Mouse (Mus musculus) lung, embryonic 16.5 days (tissue): Measurements from ENCODE around the gene Asgr1. TPM values are rescaled to one million over a fixed set of nuclear protein-coding genes. Genes with fewer than 3 reads are reported as not detected.

ENCODE experiments used
- ATAC-seq: fragments of 200-750 bp; cut with Nextera tagmentation; 2 replicates; pipeline ENCODE4 v1.8.0; 2017; ENCODE audit warnings: low read depth, mild to moderate bottlenecking, moderate library complexity
- H3K27ac ChIP-seq: fragments of 300-500 bp; sonication (generic); 2 replicates; pipeline ENCODE4 v1.5.1; 2014; ENCODE audit warnings: mild to moderate bottlenecking, control low read depth, low read length
- H3K27me3 ChIP-seq: fragments of 300-500 bp; sonication (generic); 2 replicates; pipeline ENCODE4 v1.6.1; 2014; ENCODE audit warnings: low read depth, low read length, mixed read lengths; ENCODE audit not compliant: control insufficient read depth, insufficient read depth
- H3K36me3 ChIP-seq: fragments of 300-500 bp; sonication (generic); 2 replicates; pipeline ENCODE4 v1.6.1; 2014; ENCODE audit warnings: low read length; ENCODE audit not compliant: control insufficient read depth, insufficient read depth
- H3K4me1 ChIP-seq: fragments of 300-500 bp; sonication (generic); replicated peaks from 2 replicates; pipeline ENCODE4 v1.6.1; 2014; ENCODE audit warnings: low read length, mixed read lengths; ENCODE audit not compliant: control insufficient read depth, insufficient read depth
- H3K4me2 ChIP-seq: fragments of 300-500 bp; sonication (generic); 2 replicates; pipeline ENCODE4 v1.6.1; 2014; ENCODE audit warnings: low read depth, low read length, control low read depth
- H3K4me3 ChIP-seq: fragments of 300-500 bp; sonication (generic); 2 replicates; pipeline ENCODE4 v1.5.1; 2014; ENCODE audit warnings: mild to moderate bottlenecking, low read length, control low read depth
- H3K9ac ChIP-seq: fragments of 300-500 bp; sonication (generic); 2 replicates; pipeline ENCODE4 v1.6.1; 2014; ENCODE audit warnings: low read length, control low read depth
- H3K9me3 ChIP-seq: fragments of 300-500 bp; sonication (generic); 2 replicates; pipeline ENCODE4 v1.6.1; 2016; ENCODE audit warnings: low read length; ENCODE audit not compliant: control insufficient read depth
- WGBS: fragments of 180-500 bp; shearing (Covaris S2); extraction: QIAGEN DNeasy Blood & Tissue Kit; methylation state at CpG from one replicate; pipeline ENCODE4 v1.1.7; 2014; 5-methylcytosine and 5-hydroxymethylcytosine counted together
- microRNA counts: library from miRNA; unstranded; fragments of <30 nt; microRNA quantifications from one replicate; lab custom pipeline; 2016
- microRNA-seq: library from miRNA; unstranded; fragments of <30 nt; microRNA quantifications from one replicate; pipeline ENCODE4, GENCODE M21; 2016
- polyA plus RNA-seq: library from polyadenylated mRNA; unstranded; fragments of >200 nt; fragmentation: Nextera tagmentation; extraction: Ambion mirVana; gene quantifications from 2 replicates; pipeline ENCODE4 v1.2.1, GENCODE M21; 2015

Asgr1 gene
- polyA plus RNA-seq, 1 experiment from 2014 or later = not detected

DNA sequence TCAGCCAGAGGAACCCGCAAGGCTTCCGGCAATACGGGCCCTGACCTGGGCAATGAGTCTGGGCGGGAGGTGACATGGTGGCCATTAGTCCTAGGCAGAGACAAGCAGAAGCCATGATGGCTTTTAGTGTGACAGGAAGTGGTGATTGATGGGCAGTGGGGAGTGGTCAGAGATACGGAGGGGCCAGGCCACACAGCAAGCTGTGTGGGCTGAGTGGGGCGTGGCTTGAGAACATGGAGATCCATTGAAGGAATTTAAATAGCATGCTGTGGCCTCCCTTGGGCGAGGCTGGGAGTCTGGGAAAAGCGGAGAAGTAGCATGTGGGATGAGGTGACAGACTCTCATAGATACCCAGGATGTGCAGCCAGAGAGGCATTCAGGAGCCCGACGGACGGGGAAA lies 43.5 kb downstream of the Asgr1 start:
- no peak overlapping the region for H3K27ac ChIP-seq
- 44% methylated on average over 11 of the region's 11 CpGs for WGBS
- H3K27me3 ChIP-seq = no peaks in the 10 kb centered on the region
- H3K4me3 ChIP-seq = no peak overlapping the region
- no peaks in the 10 kb centered on the region for H3K4me1 ChIP-seq
- no peak; the same call in 1 of the 2 replicates for ATAC-seq
- H3K36me3 ChIP-seq = no peaks in the 10 kb centered on the region
- H3K4me2 ChIP-seq = no peak overlapping the region
- H3K9ac ChIP-seq = no peak overlapping the region
- H3K9me3 ChIP-seq = no peaks in the 10 kb centered on the region

DNA sequence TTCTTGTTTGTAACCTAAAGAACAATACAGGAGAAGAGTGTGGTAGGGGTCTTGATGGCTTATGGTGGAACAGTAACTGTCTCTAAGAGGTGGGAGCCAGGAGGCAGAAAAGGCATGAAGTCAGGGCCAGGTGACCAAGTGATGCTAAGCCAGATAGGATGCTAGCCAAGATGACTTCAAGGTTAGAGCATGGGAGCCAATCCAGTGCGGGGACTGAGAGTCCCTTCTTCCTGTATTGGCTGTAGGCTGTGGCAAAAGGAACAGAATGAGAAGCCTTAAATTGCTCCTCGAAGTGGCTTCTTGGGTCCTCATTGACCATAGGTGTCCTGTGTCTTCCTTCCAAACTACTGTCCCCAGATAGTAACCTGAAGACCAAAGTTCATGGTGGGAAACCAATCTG lies 45.2 kb downstream of the Asgr1 start:
- H3K4me3 ChIP-seq = no peak overlapping the region
- no peaks in the 10 kb centered on the region for H3K4me1 ChIP-seq
- no peak overlapping the region for H3K4me2 ChIP-seq
- H3K27me3 ChIP-seq = no peaks in the 10 kb centered on the region
- WGBS = 72% methylated on average over 2 of the region's 2 CpGs
- no peak overlapping the region for H3K9ac ChIP-seq
- H3K27ac ChIP-seq = no peak overlapping the region
- H3K9me3 ChIP-seq = no peaks in the 10 kb centered on the region
- no peaks in the 10 kb centered on the region for H3K36me3 ChIP-seq
- ATAC-seq = no peak

DNA sequence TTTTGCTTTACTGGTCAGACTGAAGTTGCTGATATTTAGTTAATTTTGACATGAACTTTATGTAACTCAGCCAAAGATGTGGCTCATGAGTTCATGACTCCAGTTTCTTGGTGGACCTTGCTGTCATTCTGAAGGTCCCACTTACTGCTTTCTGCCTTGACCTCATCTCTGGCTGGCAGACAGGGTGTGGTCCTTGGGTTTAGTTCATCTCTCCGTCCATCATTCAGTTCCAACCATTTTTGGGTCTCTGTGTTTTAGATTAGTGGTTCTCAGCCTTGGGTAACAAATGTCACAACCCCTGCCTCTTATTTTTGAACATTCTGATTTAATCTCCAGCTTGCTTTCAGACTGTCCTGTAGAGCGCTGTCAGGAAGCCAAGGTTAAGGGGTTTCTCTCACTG lies 45.9 kb downstream of the Asgr1 start:
- Histone ChIP-seq H3K4me1 (no peaks in the 10 kb centered on the region), H3K27ac (no peak overlapping the region), H3K27me3 (no peaks in the 10 kb centered on the region), H3K9ac (no peak overlapping the region), H3K4me2 (no peak overlapping the region), H3K4me3 (no peak overlapping the region), H3K36me3 (no peaks in the 10 kb centered on the region), H3K9me3 (no peaks in the 10 kb centered on the region)
- WGBS = 85% methylated on average over 2 of the region's 2 CpGs
- no peak for ATAC-seq

DNA sequence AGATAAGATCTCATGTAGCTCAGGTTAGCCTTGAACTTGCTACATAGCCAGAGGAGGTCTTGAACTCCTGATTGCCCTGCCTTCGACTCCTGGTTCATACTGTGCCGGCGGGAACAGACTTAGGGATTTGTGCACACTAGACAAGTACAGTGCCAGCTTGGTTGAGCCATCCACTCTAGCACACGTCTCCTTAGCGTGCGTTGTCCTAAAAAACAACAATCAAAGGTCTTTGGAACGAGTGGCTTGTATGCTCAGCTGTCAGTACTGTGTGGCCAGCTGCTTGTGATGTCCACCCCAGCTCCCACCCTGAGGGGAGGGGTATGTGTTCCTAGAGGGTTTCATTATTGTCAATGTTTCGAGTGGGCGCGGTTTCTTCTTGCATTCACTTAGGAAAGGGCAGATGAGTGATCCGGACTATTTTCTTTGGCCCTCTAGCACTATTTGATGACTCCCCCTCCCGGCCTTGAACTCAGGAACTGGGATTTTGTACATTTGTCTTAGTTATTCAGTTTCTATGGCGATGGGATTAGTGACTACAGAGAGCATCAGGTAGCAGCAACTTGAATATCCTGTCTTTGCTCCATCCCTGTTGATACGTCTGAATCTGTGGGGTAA lies 49.9 kb downstream of the Asgr1 start:
- Histone ChIP-seq H3K36me3 (no peaks in the 10 kb centered on the region), H3K4me2 (no peak overlapping the region), H3K4me1 (no peaks in the 10 kb centered on the region), H3K27ac (no peak overlapping the region), H3K9me3 (no peaks in the 10 kb centered on the region), H3K9ac (no peak overlapping the region), H3K27me3 (no peaks in the 10 kb centered on the region), H3K4me3 (no peak overlapping the region)
- ATAC-seq = no peak
- WGBS = 64% methylated on average over 14 of the region's 14 CpGs

DNA sequence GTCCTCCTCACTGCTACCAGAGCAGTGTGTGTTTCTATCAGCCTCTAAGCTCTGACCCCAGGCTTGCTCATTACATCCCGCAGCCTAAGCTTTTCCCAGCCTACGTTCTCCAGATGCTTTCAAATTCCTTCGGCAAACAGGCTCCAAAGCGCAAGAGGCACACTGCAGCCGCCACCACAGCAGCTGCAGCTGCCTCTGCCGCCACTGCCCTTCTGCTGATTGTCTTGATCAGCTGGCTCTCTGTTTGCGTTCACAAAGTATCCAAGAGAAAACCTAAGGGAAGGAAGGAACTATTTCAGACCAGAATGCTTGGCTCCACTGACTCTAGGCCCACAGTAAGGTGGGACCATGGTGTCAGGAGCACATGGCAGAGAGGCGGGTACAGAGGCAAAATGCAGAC lies 53.2 kb downstream of the Asgr1 start:
- Histone ChIP-seq H3K9me3 (no peaks in the 10 kb centered on the region), H3K4me1 (no peaks in the 10 kb centered on the region), H3K4me2 (no peak overlapping the region), H3K4me3 (no peak overlapping the region), H3K27ac (no peak overlapping the region), H3K27me3 (no peaks in the 10 kb centered on the region), H3K9ac (no peak overlapping the region), H3K36me3 (no peaks in the 10 kb centered on the region)
- 36% methylated on average over 8 of the region's 8 CpGs for WGBS
- no peak for ATAC-seq

MicroRNA genes within 50 kb of the gene (microRNA counts, 519-probe panel; counts per million panel counts)
- microRNA mmu-miR-324-3p (lab: Ali Mortazavi, UCI) (not detected), microRNA mmu-miR-324-5p (lab: Ali Mortazavi, UCI) (3,314 counts per million, percentile 65 among the panel's probes with 10 or more counts)

Small RNAs within 50 kb of the gene (microRNA-seq; reads per million reads assigned to microRNA genes)
- gene Mir324 = 2,234 reads per million, percentile 83 among the genes with 10 or more reads in this experiment

Other genes with a start within 250 kb of the Asgr1 start
- gene Tmem102, start 248.5 kb upstream of the Asgr1 start, polyA plus RNA-seq = 6.5 and 8.6 TPM in 2 replicates
- not detected in 2 replicates for gene Gm39566, start 238.8 kb upstream of the Asgr1 start, polyA plus RNA-seq
- not detected in 2 replicates for gene Spem2, start 235.6 kb upstream of the Asgr1 start, polyA plus RNA-seq
- gene Spem1, start 231.9 kb upstream of the Asgr1 start, polyA plus RNA-seq = not detected in 2 replicates
- gene Nlgn2, start 216.3 kb upstream of the Asgr1 start, polyA plus RNA-seq = 4.4 and 5.0 TPM in 2 replicates
- 443 and 452 TPM in 2 replicates for gene Tmem256, start 215.6 kb upstream of the Asgr1 start, polyA plus RNA-seq
- gene Plscr3, start 207.7 kb upstream of the Asgr1 start, polyA plus RNA-seq = 115 and 137 TPM in 2 replicates
- gene Tnk1, start 195.4 kb upstream of the Asgr1 start, polyA plus RNA-seq = 10.8 and 11.8 TPM in 2 replicates
- not detected in 2 replicates for gene Tmem95, start 176.1 kb upstream of the Asgr1 start, polyA plus RNA-seq
- gene Kctd11, start 172.7 kb upstream of the Asgr1 start, polyA plus RNA-seq = 10.9 and 11.4 TPM in 2 replicates
- 2.1 and 3.8 TPM in 2 replicates for gene Acap1, start 158.5 kb upstream of the Asgr1 start, polyA plus RNA-seq
- gene 2810408A11Rik, start 153.1 kb upstream of the Asgr1 start, polyA plus RNA-seq = 7.9 and 8.6 TPM in 2 replicates
- 5.7 and 6.4 TPM in 2 replicates for gene Neurl4, start 153.0 kb upstream of the Asgr1 start, polyA plus RNA-seq
- 85.1 and 87.8 TPM in 2 replicates for gene Gps2, start 140.2 kb upstream of the Asgr1 start, polyA plus RNA-seq
- 1,390 and 1,410 TPM in 2 replicates for gene Eif5a, start 132.1 kb upstream of the Asgr1 start, polyA plus RNA-seq
- gene Ybx2, start 118.3 kb upstream of the Asgr1 start, polyA plus RNA-seq = 2.7 and 4.9 TPM in 2 replicates
- gene Slc2a4, start 105.9 kb upstream of the Asgr1 start, polyA plus RNA-seq = 17.1 and 17.2 TPM in 2 replicates
- gene Cldn7, start 89.3 kb upstream of the Asgr1 start, polyA plus RNA-seq = 172 and 202 TPM in 2 replicates
- 20.6 and 23.0 TPM in 2 replicates for gene Ctdnep1, start 72.9 kb upstream of the Asgr1 start, polyA plus RNA-seq
- 98.4 and 99.2 TPM in 2 replicates for gene Elp5, start 71.6 kb upstream of the Asgr1 start, polyA plus RNA-seq
- 515 and 536 TPM in 2 replicates for gene Gabarap, start 62.9 kb upstream of the Asgr1 start, polyA plus RNA-seq
- gene Phf23, start 58.3 kb upstream of the Asgr1 start, polyA plus RNA-seq = 58.1 and 59.5 TPM in 2 replicates
- gene Dvl2, start 53.5 kb upstream of the Asgr1 start, polyA plus RNA-seq = 30.1 and 30.7 TPM in 2 replicates
- gene Acadvl, start 38.7 kb upstream of the Asgr1 start, polyA plus RNA-seq = 90.0 and 92.0 TPM in 2 replicates
- 5.5 and 7.9 TPM in 2 replicates for gene Dlg4, start 37.1 kb upstream of the Asgr1 start, polyA plus RNA-seq
- gene Asgr2, start 38.6 kb downstream of the Asgr1 start, polyA plus RNA-seq = 0.30 TPM in 1 of 2 replicates, not detected in the other
- gene Mgl2, start 76.2 kb downstream of the Asgr1 start, polyA plus RNA-seq = 2.1 and 2.4 TPM in 2 replicates
- gene Clec10a, start 102.1 kb downstream of the Asgr1 start, polyA plus RNA-seq = 0.79 and 1.6 TPM in 2 replicates
- gene Slc16a11, start 158.7 kb downstream of the Asgr1 start, polyA plus RNA-seq = 0.48 and 1.1 TPM in 2 replicates
- gene Slc16a13, start 167.0 kb downstream of the Asgr1 start, polyA plus RNA-seq = 6.0 and 6.9 TPM in 2 replicates
- 36.2 and 37.1 TPM in 2 replicates for gene Bcl6b, start 175.7 kb downstream of the Asgr1 start, polyA plus RNA-seq
- 163 and 167 TPM in 2 replicates for gene 0610010K14Rik, start 183.8 kb downstream of the Asgr1 start, polyA plus RNA-seq
- 10.3 and 10.7 TPM in 2 replicates for gene Gm21988, start 185.7 kb downstream of the Asgr1 start, polyA plus RNA-seq
- 249 and 250 TPM in 2 replicates for gene Rnasek, start 185.8 kb downstream of the Asgr1 start, polyA plus RNA-seq
- 6.9 and 7.8 TPM in 2 replicates for gene Alox12, start 201.3 kb downstream of the Asgr1 start, polyA plus RNA-seq